Mouse (Mus musculus) adrenal gland, adult 2 months (tissue): ENCODE results near the gene BC049730. TPM values are rescaled to one million over a fixed set of nuclear protein-coding genes. Genes with fewer than 3 reads are reported as not detected.
A peak's percentile ranks its signal among the peaks of the same experiment; 100 is the strongest.
"Not testable (repeated sequence)": the region's sequence is repeated elsewhere in the genome, so short reads cannot be mapped to it uniquely, and the experiment has no call there.

Experiments used
- DNase-seq: peaks from one replicate; pipeline ENCODE4 v3.0.0; 2021
- long read RNA-seq: library from polyadenylated mRNA; stranded (forward); transcript quantifications from one replicate; pipeline ENCODE4 v2.0.0, GENCODE M21; 2021
- polyA plus RNA-seq: library from polyadenylated mRNA; depleted of rRNA; stranded (reverse); fragments of >200 nt; gene quantifications from 2 replicates; pipeline ENCODE4 v1.2.3, GENCODE M21; 2012; rRNA removed
- total RNA-seq, 2 experiments: library from RNA; stranded (reverse); gene quantifications; 2 replicates each; pipeline ENCODE4 v1.2.3; 2021

The BC049730 gene
- total RNA-seq (not detected), polyA plus RNA-seq (not detected in 2 replicates)
- long read RNA-seq = 0 reads

DNA sequence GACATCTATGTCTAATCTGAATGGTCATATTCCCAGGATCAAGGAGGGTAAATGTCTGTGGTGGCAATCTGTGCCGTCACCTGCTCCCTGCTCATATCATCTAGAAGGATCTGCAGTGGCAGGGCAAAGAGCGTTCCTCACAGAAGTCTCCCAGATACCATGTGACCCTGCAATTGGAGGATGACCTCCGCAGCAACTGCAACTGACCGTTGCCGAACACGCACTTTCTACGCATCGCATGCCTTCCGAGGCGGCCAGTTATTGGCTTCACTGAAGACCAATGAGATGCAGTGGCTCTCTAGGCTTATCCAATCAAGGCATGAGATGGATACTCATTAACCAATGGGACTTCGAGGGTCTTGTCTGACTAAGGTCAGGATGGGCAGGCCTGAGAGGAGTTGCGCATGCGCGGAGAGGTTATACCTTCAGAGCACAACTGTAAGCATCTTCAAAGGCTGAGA lies at the start of gene BC049730:
BC049730 (plus strand) TSS at position 411 of the 461 bp plus-strand sequence.
- DNase-seq = no peak

DNA sequence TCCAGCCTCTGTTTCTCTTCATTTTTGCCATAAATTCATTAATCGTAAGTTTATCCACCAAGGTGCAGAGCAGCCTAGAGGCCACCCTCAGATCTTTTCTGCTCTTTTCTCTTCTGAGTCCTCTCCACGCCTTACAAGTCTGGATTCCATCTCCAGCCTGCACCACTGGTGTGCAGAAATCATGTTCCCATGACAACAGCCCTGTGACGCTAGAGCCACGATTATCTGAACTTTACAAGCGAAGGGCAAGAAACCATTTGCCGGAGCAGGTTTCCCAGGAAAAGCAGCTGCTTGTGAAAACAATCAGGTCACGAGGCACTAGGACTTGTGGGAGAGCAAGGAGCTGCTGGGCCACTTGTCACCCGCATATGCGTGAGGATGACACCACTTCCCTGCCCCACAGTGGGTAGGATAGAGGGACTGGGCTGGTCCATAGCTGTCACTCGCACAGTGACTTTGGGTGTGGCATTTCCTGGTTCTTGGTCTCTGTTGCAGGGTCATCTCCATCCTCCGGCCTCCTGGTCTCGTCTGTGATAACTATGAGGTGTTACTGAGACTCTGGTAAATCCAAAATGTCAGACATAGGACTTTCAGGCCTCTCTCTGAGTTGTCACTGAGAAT lies 49.2 kb upstream of the BC049730 start:
- peak; percentile 20 for DNase-seq

DNA sequence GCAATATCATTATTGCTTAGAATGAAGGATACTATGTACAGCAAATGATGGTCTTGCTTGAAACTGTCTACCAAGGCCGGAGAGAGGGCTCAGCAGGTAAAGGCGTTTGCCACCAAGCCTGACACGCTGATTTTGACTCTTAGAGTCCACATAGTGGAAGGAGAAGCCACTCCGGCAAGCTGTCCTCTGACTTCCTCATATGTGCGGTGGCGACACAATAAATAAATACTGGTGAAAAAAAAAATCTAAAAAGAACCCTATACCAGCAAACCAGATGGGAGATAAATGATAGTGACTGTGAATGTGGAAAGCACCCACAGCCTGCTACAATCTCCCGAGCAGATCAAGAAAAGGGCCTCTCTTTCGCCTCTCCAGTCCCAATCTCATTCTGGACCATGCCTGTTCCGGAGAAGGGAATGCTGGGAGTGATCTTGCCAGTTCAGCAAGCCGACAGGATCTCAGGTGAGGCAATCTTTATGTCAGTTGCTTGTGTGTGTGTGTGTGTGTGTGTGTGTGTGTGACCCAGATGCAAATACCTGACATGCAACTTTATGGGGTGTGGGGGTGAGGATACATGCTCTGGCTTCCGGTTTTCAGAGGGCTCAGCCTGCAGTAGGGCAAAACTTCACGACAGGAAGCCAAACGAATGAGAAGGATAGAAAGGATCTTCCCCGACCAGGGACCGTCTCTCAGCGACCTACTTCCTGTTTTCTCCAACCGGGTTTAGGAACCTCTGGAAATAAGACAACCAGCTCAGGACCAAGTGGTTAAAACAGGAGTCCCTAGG lies 47.7 kb upstream of the BC049730 start:
- no peak for DNase-seq

DNA sequence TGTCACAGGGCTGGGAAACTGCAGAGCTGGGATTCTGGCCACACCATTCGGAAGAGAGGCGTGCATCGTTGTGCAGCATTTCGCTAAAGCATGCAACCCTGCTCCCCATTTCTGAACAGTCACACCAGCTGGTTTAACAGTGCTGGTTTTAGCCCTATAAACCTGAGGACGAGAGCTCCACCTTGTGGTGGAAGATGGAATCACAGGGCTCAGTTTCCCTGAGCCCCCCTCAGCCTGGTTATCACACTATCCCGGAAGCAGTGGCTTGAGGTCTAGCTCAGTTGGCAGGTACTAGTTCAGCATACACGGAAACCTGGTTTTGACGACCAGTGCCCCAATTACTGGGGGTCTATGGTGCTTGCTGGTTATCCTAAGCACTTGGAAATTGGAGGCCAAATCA lies 46.5 kb upstream of the BC049730 start:
- peak; percentile 44 for DNase-seq

DNA sequence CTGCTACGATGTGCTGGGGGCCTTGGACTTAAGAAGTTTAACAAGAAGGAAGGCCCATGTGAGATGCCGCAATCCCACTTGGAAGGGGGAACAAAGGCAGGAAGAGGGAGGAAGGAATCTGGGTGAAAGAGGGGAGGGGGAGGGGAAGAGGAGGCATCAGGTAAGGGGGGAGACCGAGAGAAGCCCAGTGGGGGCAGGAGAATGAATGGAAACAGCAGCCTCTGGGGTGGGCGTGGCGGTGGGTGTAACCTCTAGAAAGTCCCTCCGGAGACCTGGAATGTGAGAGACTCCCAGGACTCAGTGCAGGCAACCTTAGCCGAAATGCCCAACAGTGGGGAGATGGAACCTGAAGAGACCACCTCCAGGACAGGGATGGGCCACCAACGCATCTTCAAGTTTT lies 44.7 kb upstream of the BC049730 start:
- DNase-seq = no peak

DNA sequence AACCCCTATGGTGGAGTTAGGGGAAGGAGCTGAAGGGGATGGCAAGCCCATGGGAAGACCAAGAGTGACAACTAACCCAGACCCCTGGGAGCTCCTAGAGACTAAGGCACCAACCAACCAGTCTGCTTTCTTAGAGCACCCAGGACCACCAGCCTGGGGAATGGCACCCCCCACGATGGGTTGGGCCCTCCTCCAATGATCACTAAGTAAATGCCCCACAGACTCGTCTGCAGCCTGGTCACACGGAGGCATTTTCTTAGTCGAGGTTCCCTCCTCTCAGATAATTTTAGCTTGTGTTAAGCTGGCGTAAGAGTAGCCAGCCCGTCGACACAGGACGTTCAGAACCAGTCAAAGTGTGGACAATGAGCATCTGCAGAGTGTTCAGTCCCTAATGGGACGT lies 44.1 kb upstream of the BC049730 start:
- no peak for DNase-seq

DNA sequence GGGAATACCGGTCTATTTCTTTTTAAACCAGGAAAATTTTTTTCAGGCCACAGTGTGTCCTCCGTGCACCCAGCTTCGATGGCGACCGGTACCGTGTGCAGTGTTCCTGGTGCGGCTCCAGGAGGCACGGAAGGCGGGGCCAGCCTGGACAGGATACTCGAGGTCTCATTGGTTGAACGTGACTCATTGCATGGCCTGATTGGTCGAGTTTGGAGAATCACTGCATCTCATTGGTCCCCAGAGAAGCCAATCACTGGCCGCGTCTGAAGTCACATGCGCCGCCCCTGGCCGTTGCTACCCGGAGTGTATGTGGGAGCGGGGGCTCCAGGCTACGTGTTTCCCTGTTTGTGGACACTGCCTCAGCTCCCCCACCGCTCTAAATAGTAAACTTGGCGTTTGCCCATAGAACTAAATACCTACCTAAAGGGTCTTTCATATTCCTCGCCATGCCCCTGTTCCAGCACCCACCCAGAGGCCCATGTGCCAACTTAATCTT lies 37.0 kb upstream of the BC049730 start:
- DNase-seq = no peak

DNA sequence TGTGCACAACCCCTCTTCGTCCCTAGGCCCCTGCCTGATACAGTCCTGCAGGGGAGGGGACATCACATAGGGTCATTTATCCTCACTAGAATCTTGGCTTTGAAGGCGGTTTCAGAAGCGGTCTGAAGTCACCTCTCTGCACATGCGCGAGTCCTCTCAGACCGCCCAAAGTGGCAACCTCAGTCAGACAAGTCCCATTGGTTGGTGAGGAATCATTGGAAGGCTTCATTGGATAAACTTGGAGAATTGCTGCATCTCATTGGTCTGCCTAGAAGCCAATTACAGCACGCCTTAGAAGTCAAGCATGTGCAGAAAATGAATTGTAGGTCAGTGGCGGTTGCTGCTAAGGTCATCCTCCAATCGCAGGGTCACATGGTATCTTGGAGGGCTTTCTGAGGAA lies 32.5 kb upstream of the BC049730 start, which contains the start of gene Tex101:
Tex101 (minus strand) TSS at position 101 of the 400 bp plus-strand sequence.
- no peak for DNase-seq

DNA sequence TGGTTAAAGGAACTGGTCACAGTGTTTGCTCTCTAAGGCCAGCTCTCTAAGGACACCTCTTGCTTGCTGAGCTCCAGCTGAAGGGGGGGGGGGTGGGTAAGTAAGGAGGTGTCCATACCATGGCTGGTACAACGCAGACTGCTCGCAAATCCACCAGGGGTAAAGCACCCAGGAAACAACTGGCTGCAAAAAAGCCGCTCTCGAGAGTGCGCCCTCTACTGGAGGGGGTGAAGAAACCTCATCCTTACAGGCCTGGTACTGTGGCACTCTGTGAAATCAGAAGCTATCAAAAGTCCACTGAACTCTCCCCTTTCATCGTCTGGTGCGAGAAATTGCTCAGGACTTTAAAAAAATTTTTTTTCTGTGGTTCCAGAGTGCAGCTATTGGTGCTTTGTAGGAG lies 24.9 kb upstream of the BC049730 start:
- not testable (repeated sequence) for DNase-seq

DNA sequence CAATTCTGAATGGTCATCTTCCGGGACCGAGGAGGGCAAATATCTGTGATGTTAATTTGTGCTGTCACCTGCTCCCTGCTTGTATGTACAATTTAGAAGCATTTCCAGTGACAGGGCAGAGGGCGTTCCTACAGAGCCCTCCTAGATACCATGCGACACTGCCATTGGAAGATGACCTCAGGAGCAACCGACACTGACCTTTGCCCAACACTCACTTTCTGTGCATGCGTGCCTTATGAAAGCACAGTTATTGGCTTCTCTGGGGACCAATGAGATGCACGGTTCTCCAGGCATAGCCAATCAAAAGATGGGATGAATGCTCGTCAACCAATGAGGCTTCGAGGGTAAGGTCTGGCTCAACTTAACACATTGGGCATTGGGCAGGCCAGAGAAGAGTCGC lies 21.5 kb upstream of the BC049730 start:
- DNase-seq = not testable (repeated sequence)

DNA sequence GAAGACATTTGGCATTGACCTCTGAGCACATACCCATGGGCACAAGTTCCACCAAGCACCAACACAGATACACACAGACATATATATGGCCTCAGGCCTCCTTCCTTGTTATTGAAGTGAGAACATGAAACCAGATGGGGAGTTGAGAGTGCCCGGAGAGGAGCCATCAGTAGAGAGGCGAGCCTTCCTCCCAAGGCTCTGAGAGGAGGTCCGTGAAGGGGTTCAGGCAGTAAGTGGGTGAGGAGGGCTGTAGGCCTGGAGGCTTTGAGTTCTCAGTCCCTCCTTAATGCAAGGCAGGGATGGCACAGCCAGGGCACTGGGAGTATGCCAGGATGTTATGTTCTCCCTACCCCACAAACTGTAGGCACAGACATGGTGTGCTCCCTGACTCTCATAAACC lies 16.3 kb upstream of the BC049730 start:
- not testable (repeated sequence) for DNase-seq

DNA sequence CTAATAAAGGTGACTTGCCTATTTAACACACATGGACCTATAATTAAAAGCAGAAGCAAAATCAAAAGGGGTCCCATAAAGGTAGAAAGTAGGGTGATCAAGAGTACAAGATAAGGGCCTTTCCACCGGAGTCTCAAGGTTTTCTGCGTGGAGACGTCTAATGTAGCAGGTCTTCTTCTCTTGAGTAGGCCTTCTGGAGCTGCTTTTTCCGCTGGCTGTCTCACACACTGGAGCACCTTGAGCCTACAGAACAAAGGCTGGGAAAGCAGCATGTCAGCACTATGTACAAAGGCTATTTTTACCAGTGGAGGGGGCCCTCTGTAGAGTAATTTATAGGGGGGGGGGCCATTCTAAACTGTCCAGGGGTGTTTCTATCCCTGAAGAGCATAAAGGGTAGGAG lies 11.2 kb upstream of the BC049730 start:
- not testable (repeated sequence) for DNase-seq

DNA sequence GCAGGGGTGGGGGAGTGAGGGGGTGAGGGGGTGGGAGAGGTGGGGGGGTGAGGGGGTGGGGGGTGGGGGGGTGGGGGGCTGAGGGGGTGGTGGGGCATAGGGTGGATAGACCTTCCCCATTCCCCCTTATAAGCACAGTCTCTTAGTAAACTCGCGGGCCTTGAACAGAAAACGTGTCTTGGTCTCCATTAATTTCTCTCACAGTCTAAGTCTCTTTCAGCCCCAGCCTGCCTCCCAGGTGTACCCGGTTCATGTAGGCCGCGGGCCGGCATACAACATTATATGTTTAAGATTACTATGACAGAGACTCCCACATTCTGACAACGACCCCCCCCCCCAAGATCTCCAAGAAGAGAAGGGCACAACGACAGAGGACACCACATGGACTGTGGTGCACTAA lies 6.2 kb upstream of the BC049730 start:
- DNase-seq = not testable (repeated sequence)

DNA sequence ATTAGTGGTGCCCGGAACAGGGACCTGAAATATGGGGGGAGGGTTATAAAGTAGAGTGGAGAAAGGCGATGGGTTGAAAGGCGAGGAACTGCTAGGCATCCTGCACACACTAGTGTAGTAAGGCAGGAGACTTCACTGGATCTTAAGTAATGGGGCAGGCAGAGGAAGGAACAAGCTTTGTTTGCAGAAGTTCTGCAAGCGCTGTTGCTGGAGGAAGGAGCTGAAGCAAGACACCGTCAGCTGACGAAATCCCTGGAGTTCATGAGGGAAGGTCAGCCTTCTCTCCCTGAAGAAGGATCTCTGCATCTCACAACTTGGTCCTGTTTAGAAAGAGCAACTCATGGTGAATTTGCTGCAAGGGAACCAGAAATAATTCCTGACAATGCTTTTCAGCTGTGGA lies 6.0 kb downstream of the BC049730 start:
- no peak for DNase-seq

DNA sequence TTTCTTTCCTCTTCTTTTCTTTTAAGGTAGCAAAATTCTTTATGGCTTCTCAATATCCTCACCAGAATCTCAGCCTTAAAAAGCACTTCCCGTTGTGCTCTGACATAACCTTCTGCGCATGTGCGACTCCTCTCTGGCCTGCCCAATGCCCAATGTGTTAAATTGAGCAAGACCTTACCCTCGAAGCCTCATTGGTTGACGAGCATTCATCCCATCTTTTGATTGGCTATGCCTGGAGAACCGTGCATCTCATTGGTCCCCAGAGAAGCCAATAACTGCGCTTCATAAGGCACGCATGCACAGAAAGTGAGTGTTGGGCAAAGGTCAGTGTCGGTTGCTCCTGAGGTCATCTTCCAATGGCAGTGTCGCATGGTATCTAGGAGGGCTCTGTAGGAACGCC lies 17.8 kb downstream of the BC049730 start, which contains the start of gene Gm4763:
Gm4763 (minus strand) TSS at position 101 of the 400 bp plus-strand sequence.
- not testable (repeated sequence) for DNase-seq

DNA sequence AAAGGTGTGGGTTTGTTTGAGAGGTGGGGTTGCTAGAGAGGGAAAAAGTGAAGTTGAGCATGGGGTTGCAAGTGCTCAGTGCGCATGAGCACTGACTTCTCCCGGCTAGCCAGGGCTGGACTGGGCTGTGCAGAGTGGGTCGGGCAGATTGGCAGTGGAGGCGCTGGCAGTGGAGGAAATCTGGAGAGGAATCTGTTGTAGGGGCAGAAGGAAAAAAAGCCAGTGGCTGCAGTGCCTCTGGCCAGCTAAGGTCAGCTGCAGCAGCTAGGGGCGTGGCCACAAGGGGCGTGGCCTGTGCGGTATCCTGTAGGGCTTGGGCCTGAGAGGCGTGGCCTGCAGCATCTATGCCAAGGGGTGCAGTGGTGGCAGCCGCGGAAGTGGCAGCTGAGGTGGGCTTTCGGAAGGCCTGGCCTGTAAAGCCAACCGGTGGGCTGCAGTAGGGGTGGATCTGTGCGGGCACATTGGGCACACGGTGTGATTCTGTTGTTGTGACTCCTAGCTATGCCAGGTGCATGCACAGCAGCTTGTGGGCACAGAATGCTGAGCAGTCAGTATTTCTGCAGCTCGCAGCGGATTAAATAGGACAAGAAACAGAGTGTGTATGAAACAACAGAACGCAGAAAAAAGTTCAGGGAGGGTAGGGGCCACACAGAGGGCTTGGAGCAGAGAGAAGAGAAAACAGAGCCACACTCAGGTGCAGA lies 27.1 kb downstream of the BC049730 start:
- DNase-seq = peak; percentile 41

DNA sequence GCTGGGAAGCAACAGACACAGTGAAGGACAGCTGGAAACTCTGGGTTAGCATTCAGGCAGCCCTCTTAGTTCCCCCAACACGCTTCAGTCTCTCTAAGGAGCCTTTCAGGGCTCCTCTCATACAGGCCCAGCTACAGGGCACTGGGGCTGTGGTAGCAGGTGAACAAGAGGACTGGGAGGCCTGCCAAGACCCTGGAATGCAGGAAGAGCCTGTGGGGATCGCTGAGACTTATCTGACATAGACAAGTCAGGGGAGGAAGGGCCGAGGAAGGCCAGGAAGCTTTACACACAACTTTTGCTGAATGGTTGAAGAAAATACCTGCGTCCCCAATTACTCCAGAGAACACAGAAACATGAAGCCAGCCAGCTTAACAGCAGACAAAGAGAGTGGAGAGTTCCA lies 41.7 kb downstream of the BC049730 start:
- no peak for DNase-seq

DNA sequence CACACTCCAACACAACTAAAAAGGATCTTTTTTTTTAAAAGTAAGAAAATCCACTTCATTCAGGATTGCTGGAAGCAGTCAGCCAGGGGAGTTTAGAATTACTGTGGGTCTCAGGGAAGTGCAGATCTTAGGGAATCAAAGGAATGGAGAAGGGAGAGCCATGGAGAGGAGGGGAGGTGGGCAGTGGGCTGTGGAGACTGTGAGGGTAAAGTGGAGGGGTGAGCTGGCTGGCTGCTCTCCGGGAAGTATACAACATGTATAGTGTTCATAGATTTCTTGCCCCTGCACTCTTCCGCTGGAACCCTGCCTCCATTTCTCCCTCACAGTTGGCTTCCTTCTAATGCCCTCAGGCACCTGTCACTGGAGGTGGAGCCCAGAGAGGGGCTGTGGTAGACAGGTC lies 42.6 kb downstream of the BC049730 start:
- no peak for DNase-seq

DNA sequence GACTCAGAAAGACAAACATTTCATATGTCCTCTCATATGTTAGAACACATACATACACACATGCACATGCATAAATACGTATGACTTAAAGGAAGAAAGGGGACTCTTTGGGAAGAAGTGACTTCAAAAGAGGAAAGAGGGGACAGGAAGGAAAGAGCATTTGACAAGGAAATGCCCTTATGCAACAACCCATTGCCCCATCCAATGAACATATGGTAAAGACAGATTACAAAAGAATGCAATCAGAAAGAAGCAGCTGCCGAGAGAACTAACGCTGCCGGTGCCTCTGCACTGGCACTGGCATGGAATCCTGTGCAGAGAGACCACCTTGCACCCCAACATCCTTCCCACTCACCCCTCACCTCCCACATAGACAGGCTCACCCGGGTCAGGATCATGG lies 44.4 kb downstream of the BC049730 start:
- no peak for DNase-seq

DNA sequence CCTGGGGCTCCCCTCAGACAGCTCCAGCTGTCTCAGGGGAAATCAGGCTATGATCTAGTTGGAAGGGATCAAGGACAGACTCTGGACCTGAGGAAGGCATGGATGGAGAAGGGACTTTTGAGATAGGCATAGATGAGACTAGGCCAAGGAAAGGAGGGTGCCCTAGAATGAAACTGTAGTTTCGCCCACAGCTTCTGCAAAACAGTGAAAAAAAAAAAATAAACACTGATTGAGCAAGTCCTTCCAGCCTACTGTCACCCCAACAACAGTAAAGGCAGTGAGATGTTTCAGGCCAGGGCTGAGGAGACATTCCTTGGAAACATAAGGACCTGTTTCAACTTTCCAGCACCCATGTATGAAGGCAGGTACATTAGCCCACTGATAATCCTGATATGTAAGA lies 49.5 kb downstream of the BC049730 start:
- DNase-seq = no peak

DNA sequence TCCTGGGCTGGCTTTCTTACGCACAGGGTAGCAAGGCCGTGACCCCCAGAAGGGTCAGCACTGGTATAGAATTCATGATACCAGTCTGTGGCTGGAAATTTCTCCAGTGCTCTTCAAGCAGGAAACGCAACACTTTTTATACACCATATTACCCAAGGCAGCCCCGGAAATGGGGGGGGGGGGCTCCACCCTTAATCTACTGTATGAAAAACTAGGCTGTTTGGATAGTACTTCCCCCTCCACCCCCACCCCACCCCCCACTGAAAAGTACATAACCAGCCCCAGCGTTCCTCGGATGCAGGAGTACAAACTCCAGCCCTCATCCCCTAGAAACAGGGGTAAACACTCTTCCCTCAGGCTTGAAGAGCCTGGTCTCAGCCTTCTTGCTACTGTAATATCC lies 51.2 kb downstream of the BC049730 start, which contains the start of gene Cd177:
Cd177 (minus strand) TSS at position 101 of the 400 bp plus-strand sequence.
- DNase-seq = no peak

DNA sequence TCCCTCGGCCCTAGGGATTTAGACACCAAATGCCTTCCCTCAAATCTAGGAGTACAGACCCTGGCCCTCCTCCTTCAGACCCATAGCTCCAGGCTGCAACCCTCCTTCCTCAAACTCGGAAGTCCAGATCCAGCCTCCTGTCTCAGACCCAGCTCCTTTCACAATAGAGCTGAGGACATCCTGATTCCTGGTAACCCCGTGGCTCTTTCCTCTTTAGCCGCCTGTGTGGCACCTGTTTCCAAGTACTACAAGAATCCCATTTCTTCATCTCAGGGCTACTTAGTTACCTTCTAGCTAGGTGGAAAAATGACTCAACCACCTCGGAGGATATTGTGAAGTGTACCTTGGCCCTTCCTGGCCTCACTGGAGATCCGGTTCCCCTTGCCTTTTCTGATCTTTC lies 52.1 kb downstream of the BC049730 start:
- no peak for DNase-seq
